Mouse (Mus musculus) heart, embryonic 16.5 days (tissue): ENCODE results near the gene Btbd19. TPM values are rescaled to one million over a fixed set of nuclear protein-coding genes. Genes with fewer than 3 reads are reported as not detected.

Source experiments
- ATAC-seq: fragments of 200-750 bp; cut with Nextera tagmentation; replicated peaks from 2 replicates; pipeline ENCODE4 v1.8.0; 2017; ENCODE audit warnings: moderate number of reproducible peaks; ENCODE audit not compliant: insufficient read depth, low FRiP score; ENCODE audit errors: extremely low read depth
- H3K27ac ChIP-seq: fragments of 300-500 bp; sonication (generic); 2 replicates; pipeline ENCODE4 v1.5.1; 2014; ENCODE audit warnings: mild to moderate bottlenecking, low read length, control low read depth, moderate library complexity
- H3K27me3 ChIP-seq: fragments of 300-500 bp; sonication (generic); 2 replicates; pipeline ENCODE4 v1.6.1; 2014; ENCODE audit warnings: low read length, mixed read lengths; ENCODE audit not compliant: control insufficient read depth, insufficient read depth
- H3K36me3 ChIP-seq: fragments of 300-500 bp; sonication (generic); 2 replicates; pipeline ENCODE4 v1.6.1; 2014; ENCODE audit not compliant: control insufficient read depth, insufficient read depth
- H3K4me1 ChIP-seq: fragments of 300-500 bp; sonication (generic); 2 replicates; pipeline ENCODE4 v1.6.1; 2014; ENCODE audit warnings: low read length, mixed read lengths; ENCODE audit not compliant: control insufficient read depth, insufficient read depth
- H3K4me2 ChIP-seq: fragments of 300-500 bp; sonication (generic); 2 replicates; pipeline ENCODE4 v1.6.1; 2014; ENCODE audit warnings: low read depth, mild to moderate bottlenecking, control low read depth, low read length
- H3K4me3 ChIP-seq: fragments of 300-500 bp; sonication (generic); 2 replicates; pipeline ENCODE4 v1.5.1; 2014; ENCODE audit warnings: mild to moderate bottlenecking, control low read depth, low read length
- H3K9ac ChIP-seq: fragments of 300-500 bp; sonication (generic); 2 replicates; pipeline ENCODE4 v1.6.1; 2014; ENCODE audit warnings: low read length, control low read depth
- H3K9me3 ChIP-seq: fragments of 300-500 bp; sonication (generic); replicated peaks from 2 replicates; pipeline ENCODE4 v1.6.1; 2016; ENCODE audit warnings: low read length; ENCODE audit not compliant: control insufficient read depth
- WGBS: fragments of 180-500 bp; shearing (Covaris S2); extraction: QIAGEN DNeasy Blood & Tissue Kit; methylation state at CpG from one replicate; pipeline ENCODE4 v1.1.7; 2014; 5-methylcytosine and 5-hydroxymethylcytosine counted together
- polyA plus RNA-seq: library from polyadenylated mRNA; unstranded; fragments of >200 nt; fragmentation: Nextera tagmentation; extraction: Ambion mirVana; gene quantifications from 2 replicates; pipeline ENCODE4 v1.2.1, GENCODE M21; 2015

Gene Btbd19
- polyA plus RNA-seq, 1 experiment from 2014 or later, result 4.6 TPM

GRCm38 (mm10) chr4:117139217-117139612 lies 13.7 kb upstream of the Btbd19 start:
- H3K4me2 ChIP-seq, result no peak overlapping the region
- no peak overlapping the region for H3K4me3 ChIP-seq
- H3K9me3 ChIP-seq, result no peaks in the 10 kb centered on the region
- no peaks in the 10 kb centered on the region for H3K27me3 ChIP-seq
- ATAC-seq, result no peak
- no peak overlapping the region for H3K9ac ChIP-seq
- H3K36me3 ChIP-seq, result no peaks in the 10 kb centered on the region
- peaks cover 2% of the 10 kb centered on the region for H3K4me1 ChIP-seq
- WGBS, result 4% methylated on average over 2 of the region's 2 CpGs
- H3K27ac ChIP-seq, result no peak overlapping the region

DNA sequence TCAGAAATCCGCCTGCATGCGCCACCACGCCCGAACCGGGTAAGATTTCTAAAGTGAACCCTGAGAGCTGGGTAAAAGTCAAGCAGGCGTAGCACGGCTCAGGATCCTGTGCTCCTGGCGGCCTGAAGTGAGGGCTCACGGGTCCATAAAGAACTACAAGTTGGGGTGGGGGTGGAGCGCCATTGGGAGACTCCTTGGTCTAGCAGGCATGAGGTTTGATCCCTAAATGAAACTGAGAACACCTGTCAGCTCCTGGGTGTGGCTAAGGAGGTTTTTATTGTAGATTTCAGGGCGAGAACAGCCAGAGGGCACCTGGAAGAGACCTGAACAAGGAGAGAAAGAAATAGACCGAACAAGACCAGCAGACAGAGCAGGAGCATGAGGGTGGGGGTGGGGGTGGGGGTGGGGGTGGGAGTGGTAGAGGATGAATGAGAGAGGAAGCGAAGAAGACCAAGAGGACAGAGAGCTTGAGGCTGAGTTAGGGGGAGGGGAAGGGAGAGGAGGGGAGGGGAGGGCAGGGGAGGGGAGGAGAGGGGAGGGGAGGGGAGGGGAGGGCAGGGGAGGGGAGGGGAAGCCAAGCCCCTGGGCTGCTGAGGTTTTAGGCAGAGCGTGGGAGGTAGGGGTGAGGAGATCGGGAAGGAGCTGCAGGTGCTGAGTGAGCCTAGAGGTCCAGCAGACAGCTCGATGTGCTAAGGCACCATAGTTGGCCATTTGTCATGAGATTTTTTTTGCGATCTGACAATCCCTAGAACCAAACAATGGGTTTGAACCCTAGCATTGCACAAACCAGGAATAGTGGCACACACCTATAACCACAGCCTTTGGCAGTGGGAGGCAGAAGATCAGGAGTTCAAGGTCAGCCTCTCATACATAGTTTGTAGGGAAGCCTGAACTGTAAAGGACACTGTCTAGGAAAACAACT lies 13.0 kb upstream of the Btbd19 start:
- Histone ChIP-seq H3K27me3 (no peaks in the 10 kb centered on the region), H3K4me3 (no peak overlapping the region), H3K4me2 (no peak overlapping the region), H3K9me3 (no peaks in the 10 kb centered on the region), H3K36me3 (no peaks in the 10 kb centered on the region), H3K27ac (no peak overlapping the region), H3K4me1 (peaks cover 4% of the 10 kb centered on the region), H3K9ac (no peak overlapping the region)
- no peak for ATAC-seq
- WGBS, result 66% methylated on average over 16 of the region's 17 CpGs

GRCm38 (mm10) chr4:117136034-117136433 lies 10.5 kb upstream of the Btbd19 start:
- Histone ChIP-seq H3K4me1 (peaks cover 4% of the 10 kb centered on the region), H3K36me3 (no peaks in the 10 kb centered on the region), H3K27ac (no peak overlapping the region), H3K9me3 (no peaks in the 10 kb centered on the region), H3K27me3 (peaks cover 15% of the 10 kb centered on the region), H3K9ac (no peak overlapping the region), H3K4me2 (no peak overlapping the region), H3K4me3 (no peak overlapping the region)
- 28% methylated on average over 8 of the region's 8 CpGs for WGBS
- ATAC-seq, result no peak

DNA sequence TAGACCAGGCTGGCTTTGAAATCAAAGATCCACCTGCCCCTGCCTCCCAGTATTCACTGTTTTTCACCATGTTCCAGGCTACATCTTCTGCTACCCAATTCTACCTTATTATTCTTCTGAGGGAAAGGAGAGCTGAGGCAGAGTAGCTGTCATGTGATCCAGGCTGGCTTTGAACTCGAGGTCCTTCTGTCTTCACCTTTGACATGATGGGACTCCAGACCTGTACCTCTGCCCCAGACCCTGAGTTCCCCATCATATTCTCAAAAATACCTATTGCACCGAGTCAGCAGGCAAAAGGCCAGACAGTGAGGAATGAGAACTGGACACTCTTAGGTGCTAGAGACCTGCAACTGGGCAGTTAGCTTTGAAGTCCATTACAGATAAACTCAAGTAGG lies 9.1 kb upstream of the Btbd19 start:
- WGBS, result 18% methylated on average over 2 of the region's 2 CpGs
- H3K4me2 ChIP-seq, result no peak overlapping the region
- H3K9ac ChIP-seq, result no peak overlapping the region; the same call in none of the 2 replicates
- no peaks in the 10 kb centered on the region for H3K36me3 ChIP-seq
- no peaks in the 10 kb centered on the region for H3K9me3 ChIP-seq
- H3K27ac ChIP-seq, result no peak overlapping the region
- peaks cover 15% of the 10 kb centered on the region for H3K27me3 ChIP-seq
- no peak for ATAC-seq
- H3K4me1 ChIP-seq, result peaks cover 4% of the 10 kb centered on the region
- no peak overlapping the region for H3K4me3 ChIP-seq

DNA sequence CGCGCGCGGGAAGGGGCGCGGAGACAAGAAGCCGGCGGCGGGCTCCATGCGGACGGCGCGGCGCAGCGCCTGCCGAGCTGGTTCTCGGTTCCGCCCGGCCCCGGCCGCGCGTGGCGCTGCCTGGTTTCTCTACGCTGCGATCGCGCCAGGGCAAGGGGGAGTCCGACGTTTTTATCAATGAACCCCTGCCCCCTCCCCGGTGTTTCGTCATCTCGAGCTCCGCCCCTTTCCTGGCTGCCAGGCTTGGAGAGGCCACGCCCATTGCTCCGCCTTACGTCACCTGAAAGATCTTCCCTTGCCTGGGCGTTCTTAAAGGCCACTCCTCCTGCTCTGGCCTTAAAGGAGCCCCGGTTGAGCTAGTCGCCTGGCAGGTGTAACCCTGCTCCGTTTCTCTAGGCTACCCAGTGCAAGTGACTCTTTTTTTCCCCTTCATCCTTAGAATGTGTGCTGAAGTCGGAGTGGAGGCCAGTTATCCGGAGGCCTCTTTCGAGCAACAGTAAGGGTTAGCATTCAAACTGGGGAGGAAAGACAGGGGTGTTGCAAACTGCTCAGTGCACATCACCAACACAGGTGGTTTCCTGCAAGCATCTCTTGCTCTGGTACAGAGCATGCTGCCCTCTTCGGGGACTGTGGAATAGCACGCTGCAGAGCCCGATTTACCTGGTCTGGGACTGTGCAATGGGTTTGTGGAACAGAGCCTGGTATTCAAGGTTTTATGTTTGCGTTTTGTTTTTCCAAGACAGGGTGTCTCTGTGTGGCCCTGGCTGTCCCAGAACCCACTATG lies 8.5 kb upstream of the Btbd19 start, which contains the start of gene Plk3:
Gene Plk3 (minus strand): TSS at position 147 of the 784 bp plus-strand sequence.
- Histone ChIP-seq H3K4me2 (peak within 1 kb of the TSS; percentile 94), H3K4me3 (peak within 1 kb of the TSS; percentile 81), H3K9ac (peak within 1 kb of the TSS; percentile 83), H3K27me3 (peaks cover 15% of the 10 kb centered on the region), H3K9me3 (no peaks in the 10 kb centered on the region), H3K27ac (no peak within 1 kb of the TSS), H3K4me1 (peaks cover 4% of the 10 kb centered on the region), H3K36me3 (no peaks in the 10 kb centered on the region)
- WGBS, result 2% methylated on average over 42 of the region's 48 CpGs
- ATAC-seq, result peak; percentile 90

DNA sequence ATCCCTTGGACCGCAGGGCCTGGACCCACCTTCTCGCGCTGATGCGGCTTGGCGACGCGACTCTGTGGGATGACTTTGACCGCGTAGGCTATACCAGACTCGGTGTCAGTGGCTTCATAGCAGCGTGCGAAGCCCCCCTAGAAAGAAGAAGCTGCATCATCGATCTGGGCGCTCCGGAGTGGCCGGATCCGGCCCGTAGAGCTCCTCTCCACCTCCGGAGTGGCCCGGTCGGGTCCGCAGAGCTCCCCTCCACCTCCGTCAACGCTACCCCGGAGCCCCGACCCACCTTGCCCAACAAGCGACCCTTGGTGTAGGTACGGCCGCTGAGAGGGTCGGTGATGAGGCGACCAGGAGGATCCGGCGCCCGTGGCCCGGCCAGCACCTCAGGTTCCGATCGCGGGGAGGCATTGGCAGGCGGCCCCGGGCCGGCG lies 7.9 kb upstream of the Btbd19 start:
- H3K9me3 ChIP-seq, result no peaks in the 10 kb centered on the region
- H3K4me1 ChIP-seq, result peaks cover 4% of the 10 kb centered on the region
- peak; percentile 25 for ATAC-seq
- H3K4me2 ChIP-seq, result peak overlapping the region; percentile 94
- peaks cover 15% of the 10 kb centered on the region for H3K27me3 ChIP-seq
- H3K4me3 ChIP-seq, result peak overlapping the region; percentile 81
- peak overlapping the region; percentile 83 for H3K9ac ChIP-seq
- H3K27ac ChIP-seq, result no peak overlapping the region
- under 1% methylated on average over 42 of the region's 42 CpGs for WGBS
- H3K36me3 ChIP-seq, result peaks cover under 1% of the 10 kb centered on the region; the same call in 1 of the 2 replicates

GRCm38 (mm10) chr4:117132794-117133143 lies 7.2 kb upstream of the Btbd19 start:
- Histone ChIP-seq H3K4me1 (peaks cover 4% of the 10 kb centered on the region), H3K9ac (peak overlapping the region; percentile 83), H3K4me2 (peak overlapping the region; percentile 94), H3K27me3 (peaks cover 15% of the 10 kb centered on the region), H3K4me3 (peak overlapping the region; percentile 81), H3K27ac (no peak overlapping the region), H3K9me3 (no peaks in the 10 kb centered on the region), H3K36me3 (peaks cover 4% of the 10 kb centered on the region; the same call in 1 of the 2 replicates)
- no peak for ATAC-seq
- WGBS, result 25% methylated on average over 11 of the region's 11 CpGs

DNA sequence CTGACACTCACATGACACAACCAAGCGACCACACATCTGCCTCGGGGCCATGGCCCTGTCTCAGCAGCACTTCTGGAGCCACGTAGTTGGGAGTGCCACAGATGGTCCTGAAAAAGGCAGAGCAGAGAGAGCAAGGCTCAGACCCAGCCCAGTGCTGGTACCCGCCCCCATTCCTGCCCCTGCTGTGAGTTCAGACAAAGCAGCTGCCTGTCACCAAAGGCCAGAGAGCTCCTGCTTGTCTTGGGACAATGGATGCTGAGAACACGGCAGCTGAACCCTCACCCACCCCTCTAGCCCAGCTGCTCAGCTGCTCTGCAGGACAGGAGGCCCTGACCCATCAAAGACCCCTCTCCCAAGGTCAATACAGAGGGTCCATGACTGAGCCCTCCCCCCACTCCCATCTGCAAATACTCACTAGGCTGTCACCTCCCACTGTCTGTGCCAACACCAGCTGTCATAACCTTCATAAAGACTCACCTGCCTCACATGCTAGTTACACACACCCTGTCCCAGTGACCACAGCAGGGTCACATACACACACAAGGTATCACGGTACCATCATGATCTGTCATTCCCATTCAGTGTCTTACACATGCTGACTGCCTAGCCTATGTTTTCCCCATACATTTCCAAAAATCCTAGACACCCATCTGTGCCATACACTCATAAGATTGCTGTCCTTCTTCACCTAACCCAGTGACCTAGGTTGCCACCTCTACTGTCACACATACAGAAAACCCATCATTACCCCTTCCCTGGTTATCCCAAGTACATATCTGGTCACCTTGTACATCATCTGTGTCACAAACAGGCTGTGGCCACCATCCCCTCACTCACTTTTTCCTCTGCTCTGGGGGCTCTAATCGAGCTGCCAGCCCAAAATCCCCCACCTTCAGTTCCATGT lies 6.6 kb upstream of the Btbd19 start:
- H3K27ac ChIP-seq, result no peak overlapping the region
- H3K9me3 ChIP-seq, result no peaks in the 10 kb centered on the region
- H3K27me3 ChIP-seq, result peaks cover 15% of the 10 kb centered on the region
- H3K4me1 ChIP-seq, result peaks cover 4% of the 10 kb centered on the region
- no peak for ATAC-seq
- H3K4me2 ChIP-seq, result peak overlapping the region; percentile 94
- WGBS, result 45% methylated on average over 7 of the region's 7 CpGs
- peak overlapping the region; percentile 83 for H3K9ac ChIP-seq
- no peak overlapping the region; the same call in 1 of the 2 replicates for H3K4me3 ChIP-seq
- peaks cover 4% of the 10 kb centered on the region; the same call in 1 of the 2 replicates for H3K36me3 ChIP-seq
